Mouse (Mus musculus) CH12.LX (cell line): Measurements from ENCODE around the gene Coasy. TPM values are rescaled to one million over a fixed set of nuclear protein-coding genes. Genes with fewer than 3 reads are reported as not detected.

Experiments used
- DNase-seq: peaks from one replicate; pipeline ENCODE4 v3.0.0-alpha.2; 2013; ENCODE audit errors: extremely low read depth
- H3K27ac ChIP-seq: 2 replicates; pipeline ENCODE4 v1.5.1; 2012; ENCODE audit warnings: low read depth, mild to moderate bottlenecking, control low read depth, moderate library complexity; ENCODE audit not compliant: insufficient read depth
- H3K27me3 ChIP-seq: replicated peaks from 2 replicates; pipeline ENCODE3; 2012; ENCODE audit warnings: inconsistent platforms
- H3K36me3 ChIP-seq, 2 experiments: replicated peaks in 1 of 2; 2 replicates each; pipeline versions ENCODE3 to v1.6.1; 2012; ENCODE audit warnings: inconsistent platforms in 1 of 2, low read length in 1 of 2, mild to moderate bottlenecking in 1 of 2, mixed read lengths in 1 of 2, moderate library complexity in 1 of 2; ENCODE audit not compliant: control insufficient read depth in 1 of 2, insufficient read depth in 1 of 2
- H3K4me1 ChIP-seq, 2 experiments: 2 replicates each; pipeline ENCODE4 v1.6.1; 2012; ENCODE audit warnings: inconsistent platforms in 1 of 2, moderate library complexity in 1 of 2; ENCODE audit not compliant: insufficient read depth in 2 of 2, control insufficient read depth in 1 of 2
- H3K4me2 ChIP-seq: 2 replicates; pipeline ENCODE4 v1.6.1; 2012; ENCODE audit warnings: low read depth, mild to moderate bottlenecking, control low read depth; ENCODE audit not compliant: poor library complexity, insufficient read depth, severe bottlenecking
- H3K4me3 ChIP-seq, 3 experiments: fragments of 150-350 bp in 1 of 3; sonication (generic) in 1 of 3; replicated peaks in 1 of 3; 2 replicates each; pipeline versions ENCODE3 to v1.5.1; 2011 to 2012; ENCODE audit warnings: low read depth in 2 of 3, low read length in 2 of 3, mild to moderate bottlenecking in 2 of 3, moderate library complexity in 2 of 3, control low read depth in 1 of 3, improper control_type of control experiment in 1 of 3, inconsistent platforms in 1 of 3, mixed read lengths in 1 of 3; ENCODE audit not compliant: poor library complexity in 1 of 3
- H3K79me2 ChIP-seq: replicated peaks from 2 replicates; pipeline ENCODE4 v1.6.1; 2012; ENCODE audit warnings: mild to moderate bottlenecking, moderate library complexity; ENCODE audit not compliant: control insufficient read depth, poor library complexity, insufficient read depth, severe bottlenecking; ENCODE audit errors: extremely low read depth
- H3K9ac ChIP-seq: 2 replicates; pipeline ENCODE4 v1.6.1; 2012; ENCODE audit warnings: low read depth, mild to moderate bottlenecking, control low read depth, moderate library complexity; ENCODE audit not compliant: insufficient read depth
- H3K9me3 ChIP-seq: replicated peaks from 2 replicates; pipeline ENCODE3; 2012; ENCODE audit warnings: low read length, inconsistent platforms, mixed read lengths
- BHLHE40 ChIP-seq: IDR thresholded peaks from 2 replicates; pipeline ENCODE4 v1.6.1; 2011; ENCODE audit warnings: mild to moderate bottlenecking, low read depth, low read length, improper control_type of control experiment
- CHD2 ChIP-seq: IDR thresholded peaks from 2 replicates; pipeline ENCODE4 v1.6.1; 2011; ENCODE audit warnings: low read length, improper control_type of control experiment
- GABPA ChIP-seq: IDR thresholded peaks from 2 replicates; pipeline ENCODE4 v1.6.1; 2012; ENCODE audit warnings: low read depth, low read length, improper control_type of control experiment, inconsistent platforms; ENCODE audit not compliant: insufficient replicate concordance
- IRF4 ChIP-seq: IDR thresholded peaks from 2 replicates; pipeline ENCODE4 v1.6.1; 2014; ENCODE audit warnings: low read depth, mild to moderate bottlenecking, inconsistent platforms, low read length, improper control_type of control experiment
- JUND ChIP-seq: conservative IDR thresholded peaks from 2 replicates; pipeline ENCODE4 v1.6.1; 2011; ENCODE audit warnings: low read depth, low read length, improper control_type of control experiment
- MAX ChIP-seq: IDR thresholded peaks from 2 replicates; pipeline ENCODE4 v1.6.1; 2011; ENCODE audit warnings: low read length, improper control_type of control experiment
- NELFE ChIP-seq: IDR thresholded peaks from 2 replicates; pipeline ENCODE4 v1.6.1; 2011; ENCODE audit warnings: low read depth, low read length, improper control_type of control experiment
- POLR2A ChIP-seq: IDR thresholded peaks from 2 replicates; pipeline ENCODE4 v1.6.1; 2011; ENCODE audit warnings: low read depth, mild to moderate bottlenecking, improper control_type of control experiment, low read length
- RAD21 ChIP-seq: IDR thresholded peaks from 2 replicates; pipeline ENCODE4 v1.6.1; 2011; ENCODE audit warnings: low read depth, mild to moderate bottlenecking, low read length, improper control_type of control experiment, moderate library complexity
- ZC3H11A ChIP-seq: IDR thresholded peaks from 2 replicates; pipeline ENCODE4 v1.6.1; 2012; ENCODE audit warnings: low read depth, mild to moderate bottlenecking, inconsistent platforms, low read length, improper control_type of control experiment
- ZNF384 ChIP-seq: IDR thresholded peaks from 2 replicates; pipeline ENCODE4 v1.6.1; 2012; ENCODE audit warnings: low read depth, low read length, improper control_type of control experiment, inconsistent platforms
- dilution Hi-C: fragments of 300-500 bp; cut with MboI; formaldehyde crosslinking; loops from 2 replicates; pipeline ENCODE4 v1.14.3; 2020; ENCODE audit warnings: low sequenced_read_pairs; ENCODE audit not compliant: extremely low pct_unique_long_range_greater_than_20kb, extremely low pct_ligation_motif_present
- in situ Hi-C: fragments of 300-500 bp; cut with MboI; formaldehyde crosslinking; loops from 3 replicates; pipeline ENCODE4 v1.14.3; 2019; ENCODE audit warnings: low sequenced_read_pairs, low pct_ligation_motif_present, low pct_unique_long_range_greater_than_20kb, mixed read lengths
- polyA plus RNA-seq: library from polyadenylated mRNA; unstranded; fragments of >175 nt; gene quantifications from 2 replicates; pipeline ENCODE4 v1.2.1, GENCODE M21; 2012; ENCODE audit warnings: low read depth; ENCODE audit not compliant: insufficient read length
- total RNA-seq, 2 experiments: library from RNA; depleted of rRNA; stranded (reverse); fragments of 300-350 nt in 1 of 2; fragments of >200 nt in 1 of 2; gene quantifications; 2 replicates each; pipeline ENCODE4 v1.2.3; 2012 to 2014

Gene Coasy
- total and polyA plus RNA-seq, 3 experiments: 60.4 to 78.9 (median 63.4) TPM

- Histone ChIP-seq H3K4me3 (peak overlapping the region; percentile 49 to 79 (median 68)), H3K27ac (peak overlapping the region; percentile 63), H3K9ac (peak overlapping the region; percentile 77), H3K27me3 (no peaks in the 10 kb centered on the region), H3K79me2 (peaks cover 23% of the 10 kb centered on the region; the same call in 1 of the 2 replicates), H3K4me2 (peak overlapping the region; percentile 27), H3K36me3 (peaks cover 50 to 76% of the 10 kb centered on the region in 2 experiments), H3K4me1 (peaks cover 26 to 65% of the 10 kb centered on the region in 2 experiments), H3K9me3 (no peaks in the 10 kb centered on the region)
- dilution Hi-C loops: no loop called here
- in situ Hi-C loops: loop anchor here (10.0 kb wide), 1 partner anchor 217 kb away; the partner anchor contains the start of gene Becn1
- TF ChIP-seq ZNF384 (no peak), ZC3H11A (no peak), JUND (no peak), GABPA (no peak), RAD21 (no peak)
- DNase-seq: no peak
Measured at GRCm38 (mm10) chr11:101087682-101088055, 5.3 kb downstream of the Coasy start.

GRCm38 (mm10) chr11:101089931-101090330, 7.6 kb downstream of the Coasy start:
- Histone ChIP-seq H3K4me2 (no peak overlapping the region), H3K36me3 (peaks cover 56 to 76% of the 10 kb centered on the region in 2 experiments), H3K4me3 (no peak overlapping the region), H3K9me3 (no peaks in the 10 kb centered on the region), H3K9ac (no peak overlapping the region), H3K27ac (no peak overlapping the region), H3K4me1 (peaks cover 20 to 64% of the 10 kb centered on the region in 2 experiments), H3K27me3 (no peaks in the 10 kb centered on the region), H3K79me2 (peaks cover 31% of the 10 kb centered on the region)
- DNase-seq: no peak
- in situ Hi-C loops: loop anchor here (10.0 kb wide), 1 partner anchor 215 kb away; the partner anchor contains the start of gene Becn1
- dilution Hi-C loops: no loop called here
- TF ChIP-seq POLR2A: 0 out of 2 replicates have a peak, but pooled peaks have one; percentile 27
- TF ChIP-seq BHLHE40: 0 out of 2 replicates have a peak, but pooled peaks have one; percentile 11
- no peak for TF ChIP-seq CHD2
- TF ChIP-seq NELFE: no peak

GRCm38 (mm10) chr11:101094930-101095313, 12.6 kb downstream of the Coasy start:
- in situ Hi-C loops: no loop called here
- H3K27me3 ChIP-seq: no peaks in the 10 kb centered on the region
- H3K9ac ChIP-seq: peak overlapping the region; percentile 79
- H3K27ac ChIP-seq: peak overlapping the region; percentile 3; the same call in 1 of the 2 replicates
- DNase-seq: no peak
- H3K4me2 ChIP-seq: peak overlapping the region; percentile 92
- H3K79me2 ChIP-seq: peaks cover 23% of the 10 kb centered on the region
- TF ChIP-seq BHLHE40: no peak
- no peak for TF ChIP-seq JUND
- TF ChIP-seq MAX: no peak
- no peak for TF ChIP-seq GABPA
- TF ChIP-seq IRF4: no peak
- TF ChIP-seq CHD2: no peak
- TF ChIP-seq, all 38 proteins: peak for 0
- peaks cover 68 to 75% of the 10 kb centered on the region in 2 experiments for H3K36me3 ChIP-seq
- no peaks in the 10 kb centered on the region for H3K9me3 ChIP-seq
- dilution Hi-C loops: no loop called here
- H3K4me3 ChIP-seq: peak overlapping the region; percentile 68 to 88 (median 80)
- H3K4me1 ChIP-seq: peaks cover 13 to 52% of the 10 kb centered on the region in 2 experiments
